Mouse (Mus musculus) bone marrow, adult 2 months (tissue): ENCODE data around the gene Ptprg. TPM values are rescaled to one million over a fixed set of nuclear protein-coding genes. Genes with fewer than 3 reads are reported as not detected.
"Not testable (repeated sequence)": the region's sequence is repeated elsewhere in the genome, so short reads cannot be mapped to it uniquely, and the experiment has no call there.

Experiments
- H3K27ac ChIP-seq: fragments of 200-500 bp; 2 replicates; pipeline ENCODE4 v1.5.1; 2012; ENCODE audit warnings: low read depth, mild to moderate bottlenecking, control low read depth, inconsistent platforms, low read length; ENCODE audit not compliant: control insufficient read depth, poor library complexity, insufficient read depth
- H3K4me1 ChIP-seq: fragments of 200-500 bp; 2 replicates; pipeline ENCODE4 v1.6.1; 2011; ENCODE audit warnings: low read length; ENCODE audit not compliant: control insufficient read depth, insufficient read depth
- H3K4me3 ChIP-seq: fragments of 200-500 bp; replicated peaks from 2 replicates; pipeline ENCODE3; 2011; ENCODE audit warnings: mild to moderate bottlenecking, low read depth, low read length, control low read depth; ENCODE audit not compliant: control insufficient read depth
- CTCF ChIP-seq: fragments of 200-500 bp; IDR thresholded peaks from 2 replicates; pipeline ENCODE4 v1.5.1; 2011; ENCODE audit warnings: low read length, control low read depth; ENCODE audit not compliant: control insufficient read depth, insufficient read depth
- POLR2A ChIP-seq: fragments of 200-500 bp; IDR thresholded peaks from 2 replicates; pipeline ENCODE4 v1.6.1; 2011; ENCODE audit warnings: low read depth, mild to moderate bottlenecking, control low read depth, low read length, borderline replicate concordance; ENCODE audit not compliant: control insufficient read depth
- WGBS: fragments of 180-500 bp; shearing (Covaris S2); methylation state at CpG from one replicate; pipeline ENCODE4 v1.1.7; 2018; 5-methylcytosine and 5-hydroxymethylcytosine counted together
- polyA plus RNA-seq: library from polyadenylated mRNA; stranded (reverse); fragments of >200 nt; gene quantifications from 2 replicates; pipeline ENCODE4 v1.2.4, GENCODE M21; 2011; ENCODE audit warnings: low replicate concordance; ENCODE audit not compliant: missing spikeins, insufficient read depth, insufficient read length

The Ptprg gene
- polyA plus RNA-seq, 1 experiment: 0.27 TPM

DNA sequence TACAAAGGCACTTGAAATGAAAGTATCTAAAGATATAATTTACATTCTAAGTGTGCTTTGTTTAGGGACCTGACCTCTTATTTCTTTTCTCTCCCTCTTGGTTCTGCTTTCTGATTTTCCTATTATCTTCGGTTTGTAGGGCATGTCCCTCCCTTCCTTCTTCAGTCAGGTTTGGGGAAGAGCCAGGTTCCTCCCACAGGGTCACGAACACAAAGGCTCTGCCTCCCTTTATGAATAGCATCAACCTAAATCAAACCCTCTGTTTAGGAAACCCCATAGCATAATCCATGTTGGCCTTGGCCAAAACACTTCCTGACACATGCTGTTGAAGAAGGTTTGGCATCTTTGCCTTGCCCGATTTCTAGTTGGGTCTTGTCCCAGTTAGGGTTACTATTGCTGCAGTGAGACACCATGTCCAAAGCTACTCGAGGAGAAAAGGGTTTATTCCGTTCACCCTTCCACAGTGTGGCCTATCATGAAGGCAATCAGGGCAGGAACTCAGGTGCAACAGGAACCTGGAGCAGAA, 388.7 kb downstream of the Ptprg start:
- WGBS: 53% methylated on average over 5 of the region's 5 CpGs
- TF ChIP-seq CTCF: no peak
- no peak for TF ChIP-seq POLR2A
- Histone ChIP-seq H3K4me1 (no peaks in the 10 kb centered on the region), H3K27ac (no peak overlapping the region), H3K4me3 (no peak overlapping the region)

DNA sequence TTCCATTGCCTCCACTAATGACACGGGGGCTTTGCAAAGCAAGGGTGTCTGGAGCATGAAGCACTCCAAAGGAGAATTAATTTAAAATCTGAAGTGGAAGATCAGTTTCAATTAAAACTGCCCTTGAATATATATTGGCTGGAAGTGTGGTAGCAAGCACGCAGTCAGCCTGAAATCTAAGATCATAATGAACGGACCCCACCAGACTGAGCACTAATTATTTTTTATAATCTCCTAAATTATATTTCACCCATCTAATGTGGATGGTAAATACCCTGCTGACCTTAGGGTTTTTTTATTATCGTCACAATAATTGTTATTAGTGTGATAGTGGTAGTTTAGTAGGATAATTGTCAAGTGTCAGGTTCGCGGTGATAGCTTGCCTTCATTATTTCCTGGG, 397.0 kb downstream of the Ptprg start:
- H3K4me1 ChIP-seq: no peaks in the 10 kb centered on the region
- TF ChIP-seq CTCF (no peak), POLR2A (no peak)
- WGBS: 90% methylated on average over 6 of the region's 6 CpGs

DNA sequence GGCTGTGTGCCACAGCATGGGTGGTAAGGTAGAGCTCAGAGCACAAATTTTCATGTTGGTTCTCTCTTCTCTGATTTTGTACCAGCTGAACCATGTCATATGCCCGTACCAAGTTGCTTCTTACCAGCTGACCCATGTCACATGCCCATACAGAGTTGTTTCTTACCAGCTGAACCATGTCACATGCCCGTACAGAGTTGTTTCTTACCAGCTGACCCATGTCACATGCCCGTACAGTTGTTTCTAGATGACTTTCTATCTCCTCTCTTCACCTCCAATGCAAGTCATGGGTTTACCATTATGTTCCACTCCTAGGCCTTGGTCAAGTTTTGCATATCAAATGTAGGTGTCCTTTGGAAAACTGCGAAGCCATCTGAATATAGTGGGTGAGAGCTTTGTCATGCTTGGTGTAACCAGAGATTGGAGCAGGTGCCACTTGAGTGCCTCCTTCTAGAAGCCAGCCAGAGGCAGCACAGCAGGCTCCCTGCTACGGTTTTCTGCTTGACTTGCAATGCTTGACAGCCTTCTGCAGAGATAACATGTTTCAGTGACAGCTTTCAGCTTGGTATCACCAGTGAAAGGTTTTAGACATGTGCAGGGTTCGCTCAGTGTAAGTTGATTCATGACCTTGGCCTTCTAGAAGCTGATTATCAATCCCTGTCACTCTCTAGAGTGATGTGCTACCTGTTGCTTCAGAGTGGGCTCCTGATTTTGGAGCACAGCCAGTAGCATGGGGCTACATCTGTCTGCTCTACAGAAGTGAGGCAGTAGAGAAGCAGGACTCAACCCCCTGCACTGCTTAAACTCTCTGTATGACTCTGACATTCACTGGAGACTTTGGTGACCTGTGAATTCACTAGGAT, 401.9 kb downstream of the Ptprg start:
- no peaks in the 10 kb centered on the region for H3K4me1 ChIP-seq
- 72% methylated on average over 6 of the region's 6 CpGs for WGBS
- no peak overlapping the region for H3K4me3 ChIP-seq
- no peak overlapping the region for H3K27ac ChIP-seq
- TF ChIP-seq POLR2A (no peak), CTCF (no peak)

More for the DNA sequence above, 397.0 kb downstream of the Ptprg start:
- Histone ChIP-seq H3K27ac (no peak overlapping the region), H3K4me3 (no peak overlapping the region)

DNA sequence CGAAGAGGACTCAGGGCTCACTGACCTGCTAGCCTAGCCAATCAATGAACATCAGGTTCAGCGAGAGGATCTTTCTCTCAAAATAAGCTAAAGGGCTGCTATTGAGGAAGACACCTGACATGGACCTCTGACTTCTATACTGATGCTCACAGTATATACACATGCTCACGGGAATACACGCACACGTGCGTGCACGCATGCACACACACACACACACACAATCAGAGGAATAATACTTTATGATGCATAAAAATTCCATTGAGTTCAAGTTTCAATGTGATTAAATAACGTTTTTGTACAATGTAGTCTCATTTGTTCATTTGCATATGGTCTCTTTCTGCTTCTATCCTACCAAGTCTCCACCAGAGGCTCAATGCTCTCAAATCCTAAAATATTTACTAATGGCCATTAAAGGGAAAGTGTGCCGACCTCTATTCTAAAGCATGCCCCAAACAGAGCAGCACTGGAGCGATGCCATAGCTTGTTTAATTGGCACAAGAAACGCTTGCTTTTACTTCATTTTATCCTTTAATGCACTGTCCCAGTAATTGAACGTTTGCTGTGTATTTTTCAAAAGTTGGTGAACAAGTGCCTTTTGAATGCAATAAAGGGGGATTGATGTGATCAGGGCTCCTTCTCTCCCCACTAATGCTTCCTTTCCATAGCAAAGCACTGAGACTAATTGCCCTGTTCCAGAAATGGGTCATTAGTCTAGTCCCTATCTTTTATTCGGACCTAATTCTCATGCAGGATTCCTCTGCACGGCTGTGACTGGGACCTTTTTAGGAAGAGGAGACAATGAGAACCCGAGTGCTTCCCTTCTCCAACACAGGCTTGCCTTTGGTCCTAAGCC, 407.2 kb downstream of the Ptprg start:
- TF ChIP-seq CTCF (no peak), POLR2A (no peak)
- 82% methylated on average over 15 of the region's 15 CpGs for WGBS

DNA sequence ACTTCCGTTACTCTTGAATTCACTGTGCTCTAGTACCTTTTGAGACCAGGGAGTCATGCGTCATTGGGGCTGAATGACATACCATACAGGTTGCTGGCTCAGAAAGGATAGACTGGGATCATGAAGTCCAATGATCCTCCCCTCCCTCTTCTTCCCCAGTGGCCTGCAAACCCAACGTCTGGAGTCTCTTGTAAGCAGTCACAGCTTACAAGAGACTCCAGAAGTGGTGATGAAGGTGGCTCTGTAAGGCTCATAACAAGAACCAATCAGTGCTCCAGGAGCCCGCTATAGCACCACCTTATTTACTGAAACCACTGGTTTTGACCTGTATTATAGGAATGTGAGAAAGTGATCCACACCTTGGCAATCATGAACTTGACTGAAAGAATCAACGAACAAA, 408.8 kb downstream of the Ptprg start:
- H3K27ac ChIP-seq: no peak overlapping the region
- 74% methylated on average over 5 of the region's 5 CpGs for WGBS
- H3K4me1 ChIP-seq: no peaks in the 10 kb centered on the region
- TF ChIP-seq CTCF: no peak
- no peak for TF ChIP-seq POLR2A
- H3K4me3 ChIP-seq: no peak overlapping the region

More for the DNA sequence above, 407.2 kb downstream of the Ptprg start:
- Histone ChIP-seq H3K4me3 (no peak overlapping the region), H3K4me1 (no peaks in the 10 kb centered on the region), H3K27ac (no peak overlapping the region)

DNA sequence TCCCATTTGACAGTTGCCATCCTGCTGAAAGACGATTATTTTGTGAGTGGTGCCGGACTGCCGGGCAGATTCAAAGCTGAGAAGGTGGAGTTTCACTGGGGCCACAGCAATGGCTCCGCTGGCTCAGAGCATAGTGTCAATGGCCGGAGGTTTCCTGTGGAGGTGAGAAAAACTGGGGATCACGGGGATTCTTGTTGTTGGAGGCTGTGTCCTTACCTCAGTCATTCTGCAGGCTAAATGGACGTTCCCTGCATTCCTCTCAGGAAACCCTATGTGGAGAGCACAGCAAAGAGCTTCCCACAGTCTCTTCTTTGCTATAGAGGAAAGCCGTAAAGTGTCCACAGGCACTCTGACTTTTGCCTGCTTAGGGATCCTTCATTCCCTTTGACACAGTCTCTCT, 409.2 kb downstream of the Ptprg start:
- H3K4me1 ChIP-seq: no peaks in the 10 kb centered on the region
- 77% methylated on average over 8 of the region's 8 CpGs for WGBS
- TF ChIP-seq CTCF: no peak
- no peak for TF ChIP-seq POLR2A
- no peak overlapping the region for H3K4me3 ChIP-seq
- no peak overlapping the region for H3K27ac ChIP-seq

DNA sequence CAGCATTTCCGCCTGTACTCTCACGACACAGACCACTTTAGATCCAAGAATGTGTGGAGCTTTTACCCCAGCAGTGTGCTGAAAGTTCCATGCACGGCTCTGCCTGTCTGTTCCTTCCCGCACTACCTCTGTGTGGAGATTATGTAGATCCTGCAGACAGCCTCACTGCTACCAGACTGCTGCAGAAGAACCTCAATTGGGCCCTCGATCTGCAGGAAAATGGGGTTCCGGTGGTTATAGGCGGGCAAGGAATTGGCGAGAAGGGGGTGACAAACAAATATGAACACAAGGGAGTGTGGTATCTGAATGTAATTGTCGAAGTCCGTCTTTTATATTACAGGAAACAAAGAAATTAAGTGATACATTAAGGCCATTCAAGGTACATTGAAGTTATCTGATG, 410.5 kb downstream of the Ptprg start:
- Histone ChIP-seq H3K27ac (no peak overlapping the region), H3K4me3 (no peak overlapping the region), H3K4me1 (no peaks in the 10 kb centered on the region)
- TF ChIP-seq POLR2A (no peak), CTCF (no peak)
- WGBS: 85% methylated on average over 10 of the region's 10 CpGs

DNA sequence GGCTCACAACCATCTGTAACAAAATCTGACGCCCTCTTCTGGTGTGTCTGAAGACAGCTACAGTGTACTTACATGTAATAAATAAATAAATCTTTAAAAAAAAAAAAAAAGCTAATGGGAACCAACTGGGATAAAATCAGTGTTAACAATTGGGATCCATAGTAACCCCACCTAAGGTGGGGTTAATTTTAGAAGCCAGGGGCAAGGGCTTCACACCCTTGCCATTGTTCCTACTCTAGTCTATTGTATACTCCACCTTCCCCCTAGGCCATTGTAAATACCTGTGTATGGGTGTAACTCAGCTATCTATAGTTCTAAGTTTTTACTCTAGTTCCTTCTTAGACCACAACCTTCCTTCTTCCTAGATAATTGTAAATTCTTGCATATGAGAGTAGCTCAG, 411.0 kb downstream of the Ptprg start:
- H3K27ac ChIP-seq, H3K4me3 ChIP-seq, H3K4me1 ChIP-seq: not testable (repeated sequence)
- WGBS: 52% methylated on average over 1 of the region's 1 CpGs
